ENCODE assay signal across 17 mouse cellular contexts in genomic region chr16:24135841-24136240, GRCm38 (mm10).
A peak's percentile ranks its signal among the peaks of the same experiment; 100 is the strongest.
DNase-seq lines count a peak whose midpoint lies in the region; TF ChIP-seq lines count a peak whose summit lies in the region.
"Had no signal": no experiment of that assay in that cellular context is flagged by ENCODE, and none has a peak within 500 bp of the region (broad histone marks: within the 10 kb centered on the region; RNA-seq: fewer than 3 reads in every experiment).

No protein-coding gene starts in this region.

- peaks cover 15% of the 10 kb centered on the region for H3K4me1 ChIP-seq in hindbrain, embryonic 10.5 days (replicated peaks)
- H3K4me1 ChIP-seq: heart, embryonic 15.5 days; hindbrain, embryonic 12.5 days; intestine, embryonic 15.5 days; midbrain, embryonic 15.5 days; neural tube, embryonic 12.5 days had no signal

- H3K36me3 ChIP-seq in hindbrain, embryonic 10.5 days: no peaks in the 10 kb centered on the region
- H3K36me3 ChIP-seq: heart, embryonic 15.5 days; hindbrain, embryonic 12.5 days; intestine, embryonic 15.5 days; midbrain, embryonic 15.5 days; neural tube, embryonic 12.5 days had no signal

- TF ChIP-seq CTCF in layer of hippocampus, adult 2 months (conservative IDR thresholded peaks at IDR 0.05): no peak

- H3K27me3 ChIP-seq in hindbrain, embryonic 10.5 days (ENCODE audit: insufficient read depth, poor library complexity, severe bottlenecking): no peaks in the 10 kb centered on the region
- H3K27me3 ChIP-seq: heart, embryonic 15.5 days; hindbrain, embryonic 12.5 days; intestine, embryonic 15.5 days; midbrain, embryonic 15.5 days; neural tube, embryonic 12.5 days had no signal

- DNase-seq in 3134 (ENCODE audit: extremely low read depth, insufficient read length, low spot score): peak; percentile 22
- DNase-seq in 416B (ENCODE audit: low read depth): peak; percentile 84
- peak; percentile 85 for DNase-seq in cerebellum, adult 11-12 months
- peak; percentile 66 to 69 for DNase-seq in cerebellum, postnatal 36 days
- no peak for DNase-seq in hindbrain, embryonic 10.5 days (ENCODE audit: low spot score)
- no peak for DNase-seq in lung, postnatal 25 days (ENCODE audit: low spot score)
- no peak for DNase-seq in layer of hippocampus, adult 2 months (ENCODE audit: low spot score in 2 of 2)
- DNase-seq: gastrocnemius, postnatal 10 days; lung, embryonic 14.5 days; right cerebral cortex, postnatal 25 days; thymus, adult 18-20 months had no signal

- no peak overlapping the region for H3K4me3 ChIP-seq in hindbrain, embryonic 10.5 days
- H3K4me3 ChIP-seq in layer of hippocampus, adult 2 months: no peak overlapping the region
- H3K4me3 ChIP-seq: erythroblast, embryonic 14.5 days; heart, embryonic 15.5 days; hindbrain, embryonic 12.5 days; intestine, embryonic 15.5 days; midbrain, embryonic 15.5 days; neural tube, embryonic 12.5 days had no signal

- H3K27ac ChIP-seq in hindbrain, embryonic 10.5 days: no peak overlapping the region
- no peak overlapping the region for H3K27ac ChIP-seq in layer of hippocampus, adult 2 months
- H3K27ac ChIP-seq: heart, embryonic 15.5 days; hindbrain, embryonic 12.5 days; intestine, embryonic 15.5 days; midbrain, embryonic 15.5 days; neural tube, embryonic 12.5 days had no signal

- H3K9me3 ChIP-seq in hindbrain, embryonic 10.5 days: no peaks in the 10 kb centered on the region
- H3K9me3 ChIP-seq: heart, embryonic 15.5 days; hindbrain, embryonic 12.5 days; intestine, embryonic 15.5 days; midbrain, embryonic 15.5 days; neural tube, embryonic 12.5 days had no signal

- 93% methylated on average over 5 of the region's 5 CpGs for WGBS in hindbrain, embryonic 10.5 days

Comparison
In these comparisons a context has a peak if more than half of its experiments do, and no peak if none do; other contexts are left out.
1. DNase-seq: peak in 3134 (single experiment), 416B (single experiment), cerebellum, adult 11-12 months (single experiment) and cerebellum, postnatal 36 days (2 of 2); none in hindbrain, embryonic 10.5 days (single experiment), lung, postnatal 25 days (single experiment) and layer of hippocampus, adult 2 months (0 of 2).